28 mouse cellular contexts compared by ENCODE assay signal in the genomic region with DNA sequence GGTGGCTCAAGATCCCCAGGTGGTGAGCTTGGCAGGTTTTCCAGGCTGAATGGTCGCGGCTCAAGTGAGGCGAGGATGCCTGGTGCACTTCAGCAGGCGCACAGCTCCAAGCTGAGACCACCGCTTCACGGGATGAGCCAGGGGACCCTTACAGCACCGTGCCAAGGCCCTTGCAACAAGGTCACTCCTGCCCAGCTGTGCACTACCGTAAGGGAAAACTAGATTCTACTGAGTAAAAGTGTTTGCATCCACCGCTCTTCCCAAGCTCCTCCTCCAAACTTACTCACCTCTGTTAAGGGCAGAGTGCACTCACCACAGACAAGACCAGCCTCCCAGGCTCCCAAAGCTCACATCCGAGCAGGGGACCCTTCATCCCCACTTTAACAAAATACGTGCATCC. TPM values are rescaled to one million over a fixed set of nuclear protein-coding genes. Genes with fewer than 3 reads are reported as not detected.
"Had no signal": no experiment of that assay in that cellular context is flagged by ENCODE, and none has a peak within 500 bp of the region (broad histone marks: within the 10 kb centered on the region; RNA-seq: fewer than 3 reads in every experiment).

No protein-coding gene starts in this region.

- H3K4me1 ChIP-seq: embryonic facial prominence, embryonic 10.5 days; embryonic facial prominence, embryonic 12.5 days; embryonic facial prominence, embryonic 13.5 days; embryonic facial prominence, embryonic 15.5 days; forebrain, embryonic 10.5 days; forebrain, embryonic 12.5 days; forebrain, embryonic 13.5 days; forebrain, embryonic 15.5 days had no signal

- DNase-seq: cerebellum, adult 18-20 months; cerebellum, adult 2 months; cerebellum, adult 8-10 months; cerebellum, adult 9-10 months; cerebellum, adult 9-11 months; cerebellum, postnatal 10 days; cerebellum, postnatal 14 days; cerebellum, postnatal 25 days; cerebellum, postnatal 36 days; embryo, embryonic 11 days; forebrain, postnatal 0 days; gastrocnemius, adult 2 months; gastrocnemius, postnatal 10 days; gastrocnemius, postnatal 14 days; gastrocnemius, postnatal 25 days; gastrocnemius, postnatal 36 days; heart, adult 18-20 months had no signal

- H3K27me3 ChIP-seq: embryonic facial prominence, embryonic 12.5 days; embryonic facial prominence, embryonic 13.5 days; embryonic facial prominence, embryonic 15.5 days; forebrain, embryonic 12.5 days; forebrain, embryonic 13.5 days; forebrain, embryonic 15.5 days had no signal

- H3K9me3 ChIP-seq: embryonic facial prominence, embryonic 10.5 days; embryonic facial prominence, embryonic 12.5 days; embryonic facial prominence, embryonic 13.5 days; embryonic facial prominence, embryonic 15.5 days; forebrain, embryonic 10.5 days; forebrain, embryonic 12.5 days; forebrain, embryonic 13.5 days; forebrain, embryonic 15.5 days had no signal

- H3K9ac ChIP-seq: embryonic facial prominence, embryonic 12.5 days; embryonic facial prominence, embryonic 13.5 days; embryonic facial prominence, embryonic 15.5 days; forebrain, embryonic 12.5 days; forebrain, embryonic 13.5 days; forebrain, embryonic 15.5 days; forebrain, postnatal 0 days had no signal

- H3K27ac ChIP-seq: embryonic facial prominence, embryonic 10.5 days; embryonic facial prominence, embryonic 12.5 days; embryonic facial prominence, embryonic 13.5 days; embryonic facial prominence, embryonic 15.5 days; forebrain, embryonic 10.5 days; forebrain, embryonic 12.5 days; forebrain, embryonic 13.5 days; forebrain, embryonic 15.5 days; gastrocnemius, adult 2 months had no signal

- H3K4me3 ChIP-seq: embryonic facial prominence, embryonic 10.5 days; embryonic facial prominence, embryonic 12.5 days; embryonic facial prominence, embryonic 13.5 days; embryonic facial prominence, embryonic 15.5 days; erythroblast, embryonic 14.5 days; forebrain, embryonic 10.5 days; forebrain, embryonic 12.5 days; forebrain, embryonic 13.5 days; forebrain, embryonic 15.5 days; gastrocnemius, adult 2 months had no signal

- H3K4me2 ChIP-seq: embryonic facial prominence, embryonic 12.5 days; embryonic facial prominence, embryonic 13.5 days; embryonic facial prominence, embryonic 15.5 days; forebrain, embryonic 12.5 days; forebrain, embryonic 13.5 days; forebrain, embryonic 15.5 days had no signal

- H3K36me3 ChIP-seq: embryonic facial prominence, embryonic 10.5 days; embryonic facial prominence, embryonic 12.5 days; embryonic facial prominence, embryonic 13.5 days; embryonic facial prominence, embryonic 15.5 days; forebrain, embryonic 12.5 days; forebrain, embryonic 15.5 days had no signal

- ATAC-seq: forebrain, embryonic 13.5 days; forebrain, embryonic 14.5 days; forebrain, embryonic 15.5 days; forebrain, embryonic 16.5 days; forebrain, postnatal 0 days had no signal

RNA-seq across cellular contexts. Expression of a gene that starts 29.9 kb away (rescaled TPM):
- polyA plus RNA-seq: erythroblast, embryonic 14.5 days had no signal
